Mouse (Mus musculus): ENCODE results near the gene Dpp9.
"Not testable (repeated sequence)": the region's sequence is repeated elsewhere in the genome, so short reads cannot be mapped to it uniquely, and the experiment has no call there.

The Dpp9 gene

GRCm38 (mm10) chr17:56218377-56219191 is at the start of gene Dpp9:
Gene Dpp9, minus strand, starts transcription at chr17:56218905.
- DNase-seq (ENCODE audit: low read depth): peak; percentile 81

DNA sequence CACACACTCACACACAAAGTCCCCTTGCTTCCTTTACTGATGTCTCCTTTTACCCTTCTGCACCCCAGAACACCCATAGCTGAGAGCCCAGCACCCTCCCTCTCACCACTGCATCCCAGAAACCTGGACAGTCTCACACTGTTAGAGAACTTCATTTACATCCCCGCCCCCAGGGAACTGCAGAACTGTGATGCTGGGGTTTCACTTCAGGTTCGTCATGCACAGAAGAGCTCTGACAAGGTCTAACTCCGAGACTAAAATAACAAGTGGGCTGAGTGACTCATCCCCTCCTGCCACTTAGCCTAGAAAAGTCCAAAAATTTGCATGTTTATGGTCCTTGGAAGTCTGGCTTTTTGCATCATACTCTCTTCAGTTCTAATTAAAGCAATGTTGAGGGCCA is 47.6 kb upstream of the Dpp9 start:
- no peak for DNase-seq (ENCODE audit: low read depth)

DNA sequence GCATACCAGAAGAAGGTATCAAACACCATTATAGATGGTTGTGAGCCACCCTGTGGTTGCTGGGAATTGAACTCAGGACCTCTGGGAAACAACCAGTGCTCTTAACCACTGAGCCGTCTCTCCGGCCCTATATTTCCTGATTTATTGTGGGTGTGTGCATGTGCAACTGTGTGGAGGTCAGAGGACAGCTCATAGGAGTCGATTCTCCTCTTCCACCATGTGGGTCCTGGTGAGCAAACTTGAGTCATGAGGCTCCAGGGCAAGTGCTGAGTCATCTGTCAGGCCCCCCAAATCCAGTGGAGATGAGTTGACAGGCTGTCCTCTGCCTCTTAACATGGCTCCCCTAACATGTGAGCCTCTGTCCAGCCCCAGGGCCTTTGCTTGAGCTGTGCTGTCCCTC is 47.2 kb upstream of the Dpp9 start:
- no peak for DNase-seq (ENCODE audit: low read depth)

DNA sequence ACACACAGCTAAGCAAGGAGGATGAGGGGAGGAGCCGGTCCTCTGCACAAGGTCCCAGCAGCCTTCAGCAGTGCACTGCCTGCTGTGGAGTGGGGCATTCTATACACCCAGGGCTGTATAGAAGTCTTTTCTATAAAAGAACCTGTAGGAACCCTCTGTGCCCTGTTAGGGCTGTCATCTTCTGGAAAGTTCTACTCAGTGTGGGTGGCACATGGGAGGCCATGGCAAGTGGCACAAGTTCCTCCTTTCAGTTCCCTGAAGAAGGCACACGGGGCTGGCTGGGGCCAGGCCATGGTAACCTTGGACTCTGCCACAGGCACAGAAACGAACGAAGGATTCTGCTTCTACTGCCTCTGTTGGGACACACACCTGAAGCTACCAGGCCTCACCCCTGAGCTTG is 46.3 kb upstream of the Dpp9 start:
- DNase-seq (ENCODE audit: low read depth): no peak

DNA sequence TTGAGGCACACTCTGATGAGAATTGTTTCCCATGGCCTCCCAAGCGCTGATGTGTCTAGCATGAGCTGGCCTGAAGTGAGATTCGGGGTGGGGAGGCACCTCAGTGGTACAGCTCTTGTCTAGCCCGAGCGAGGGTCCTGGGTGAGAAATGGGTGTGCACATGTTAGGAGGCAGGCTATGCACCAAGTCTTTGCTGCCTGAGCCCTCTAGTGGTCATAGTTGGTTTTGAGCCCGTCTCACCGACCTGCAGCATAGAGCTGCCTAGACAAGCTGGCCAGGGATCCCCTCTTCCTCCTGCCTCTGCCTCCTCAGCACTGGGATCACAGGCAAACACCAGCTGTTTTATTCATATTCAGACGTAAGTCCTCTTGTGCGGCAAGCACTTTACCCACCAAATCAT is 45.3 kb upstream of the Dpp9 start:
- peak; percentile 82 for DNase-seq (ENCODE audit: low read depth)

GRCm38 (mm10) chr17:56262645-56263094 is 44.0 kb upstream of the Dpp9 start:
- DNase-seq (ENCODE audit: low read depth): no peak

DNA sequence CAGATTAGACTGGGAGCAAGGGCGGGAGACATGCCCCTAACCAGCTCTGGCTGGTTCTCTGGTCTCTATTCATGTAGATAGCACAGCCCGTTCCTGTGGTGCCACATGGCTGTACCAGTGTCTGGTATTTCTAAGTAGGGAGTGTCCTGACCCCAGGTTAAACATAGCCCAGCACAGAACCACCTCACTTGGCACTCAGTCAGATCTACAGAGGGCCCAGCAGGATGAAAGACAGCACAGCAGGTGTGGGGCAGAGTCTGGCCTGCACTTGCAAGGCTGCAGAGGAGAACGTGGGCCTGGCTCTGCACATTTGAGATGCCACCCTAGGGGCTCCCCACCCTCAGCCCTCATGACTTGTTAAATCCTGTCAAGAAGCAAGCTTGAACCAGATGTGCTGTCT is 42.5 kb upstream of the Dpp9 start:
- no peak for DNase-seq (ENCODE audit: low read depth)

GRCm38 (mm10) chr17:56259301-56260037 is 40.8 kb upstream of the Dpp9 start:
- no peak for DNase-seq (ENCODE audit: low read depth)

GRCm38 (mm10) chr17:56258812-56259211 is 40.1 kb upstream of the Dpp9 start:
- DNase-seq (ENCODE audit: low read depth): not testable (repeated sequence)

DNA sequence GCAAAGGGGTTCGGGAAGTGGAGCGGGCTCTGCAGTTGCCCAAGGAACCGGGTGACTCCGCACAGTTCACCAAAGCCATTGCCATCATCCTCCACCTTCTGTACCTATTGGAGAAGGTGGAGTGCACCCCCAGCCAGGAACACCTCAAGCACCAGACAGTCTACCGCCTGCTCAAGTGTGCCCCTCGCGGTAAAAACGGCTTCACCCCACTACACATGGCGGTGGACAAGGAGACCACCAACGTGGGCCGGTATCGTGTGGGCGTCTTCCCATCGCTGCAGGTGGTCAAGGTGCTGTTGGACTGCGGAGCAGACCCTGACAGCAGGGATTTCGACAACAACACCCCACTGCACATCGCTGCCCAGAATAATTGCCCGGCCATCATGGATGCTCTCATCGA is 39.6 kb upstream of the Dpp9 start:
- DNase-seq (ENCODE audit: low read depth): not testable (repeated sequence)

DNA sequence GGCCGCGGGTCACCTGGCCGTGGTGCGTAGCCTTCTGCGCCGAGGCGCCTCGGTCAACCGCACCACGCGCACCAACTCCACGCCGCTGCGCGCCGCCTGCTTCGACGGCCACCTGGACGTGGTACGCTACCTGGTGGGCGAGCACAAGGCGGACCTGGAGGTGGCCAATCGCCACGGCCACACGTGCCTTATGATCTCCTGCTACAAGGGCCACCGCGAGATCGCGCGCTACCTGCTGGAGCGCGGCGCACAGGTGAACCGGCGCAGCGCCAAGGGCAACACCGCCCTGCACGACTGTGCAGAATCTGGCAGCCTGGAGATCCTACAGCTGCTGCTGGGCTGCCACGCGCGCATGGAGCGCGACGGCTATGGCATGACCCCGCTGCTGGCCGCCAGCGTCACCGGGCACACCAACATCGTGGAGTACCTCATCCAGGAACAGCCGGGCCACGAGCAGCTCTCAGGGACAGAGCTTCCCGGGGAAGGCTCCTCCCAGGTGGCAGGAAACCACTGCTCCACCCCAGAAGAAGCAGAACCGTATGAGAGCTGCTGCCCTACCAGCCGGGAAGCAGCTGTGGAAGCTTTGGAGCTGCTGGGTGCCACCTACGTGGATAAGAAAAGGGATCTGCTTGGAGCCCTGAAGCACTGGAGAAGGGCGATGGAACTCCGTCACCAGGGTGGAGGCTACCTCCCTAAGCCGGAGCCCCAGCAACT is 38.6 kb upstream of the Dpp9 start:
- DNase-seq (ENCODE audit: low read depth): no peak

- DNase-seq (ENCODE audit: low read depth): peak; percentile 96
Measured at GRCm38 (mm10) chr17:56256239-56256881, 37.7 kb upstream of the Dpp9 start, which contains the start of gene Fem1a. Gene Fem1a, plus strand, starts transcription at chr17:56256810.

- peak; percentile 98 for DNase-seq (ENCODE audit: low read depth)
Measured at GRCm38 (mm10) chr17:56255863-56256238, 37.1 kb upstream of the Dpp9 start.

- no peak for DNase-seq (ENCODE audit: low read depth)
Measured at GRCm38 (mm10) chr17:56255429-56255828, 36.7 kb upstream of the Dpp9 start.

DNA sequence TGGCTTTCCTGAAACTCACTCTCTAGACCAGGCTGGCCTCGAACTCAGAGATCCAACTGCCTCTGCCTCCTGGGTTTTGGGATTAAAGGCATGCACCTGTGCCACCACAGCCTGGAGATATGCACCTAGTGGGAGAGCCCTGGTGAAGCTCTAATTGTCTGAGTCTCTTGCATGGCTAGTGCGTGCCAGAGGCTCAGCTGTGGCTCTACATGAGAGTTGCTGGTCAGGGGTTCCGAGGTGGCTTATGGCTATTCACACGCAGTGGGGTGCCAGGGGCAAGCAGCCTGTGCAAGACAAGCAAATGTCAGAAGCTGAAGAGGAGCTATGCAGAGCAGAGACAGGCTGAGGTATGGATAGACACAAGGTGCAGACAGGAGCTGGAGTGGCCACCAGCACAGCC is 36.0 kb upstream of the Dpp9 start:
- no peak for DNase-seq (ENCODE audit: low read depth)

GRCm38 (mm10) chr17:56251136-56251829 is 32.6 kb upstream of the Dpp9 start:
- peak; percentile 68 for DNase-seq (ENCODE audit: low read depth)

DNA sequence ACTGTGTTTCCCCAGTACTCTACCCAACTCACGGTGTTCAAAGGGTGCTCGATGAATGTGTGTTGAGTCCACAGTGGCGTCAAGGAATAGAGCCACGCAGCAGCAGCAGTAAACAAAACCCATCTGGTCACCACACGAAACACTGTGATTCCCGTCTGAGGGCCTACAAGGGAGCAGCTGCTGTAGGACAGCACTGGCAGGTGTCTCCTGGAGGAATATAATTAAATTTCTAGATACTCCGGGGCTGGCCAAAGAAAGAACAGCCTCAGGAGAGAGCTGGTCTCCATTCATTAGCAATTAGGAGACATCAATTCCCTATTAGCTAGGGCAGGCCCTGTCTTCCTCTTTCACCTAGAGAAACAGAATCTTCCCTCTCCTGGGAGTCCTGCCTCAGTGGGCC is 26.9 kb upstream of the Dpp9 start:
- DNase-seq (ENCODE audit: low read depth): no peak

GRCm38 (mm10) chr17:56241541-56242401 is 23.1 kb upstream of the Dpp9 start:
- peak; percentile 93 for DNase-seq (ENCODE audit: low read depth)

DNA sequence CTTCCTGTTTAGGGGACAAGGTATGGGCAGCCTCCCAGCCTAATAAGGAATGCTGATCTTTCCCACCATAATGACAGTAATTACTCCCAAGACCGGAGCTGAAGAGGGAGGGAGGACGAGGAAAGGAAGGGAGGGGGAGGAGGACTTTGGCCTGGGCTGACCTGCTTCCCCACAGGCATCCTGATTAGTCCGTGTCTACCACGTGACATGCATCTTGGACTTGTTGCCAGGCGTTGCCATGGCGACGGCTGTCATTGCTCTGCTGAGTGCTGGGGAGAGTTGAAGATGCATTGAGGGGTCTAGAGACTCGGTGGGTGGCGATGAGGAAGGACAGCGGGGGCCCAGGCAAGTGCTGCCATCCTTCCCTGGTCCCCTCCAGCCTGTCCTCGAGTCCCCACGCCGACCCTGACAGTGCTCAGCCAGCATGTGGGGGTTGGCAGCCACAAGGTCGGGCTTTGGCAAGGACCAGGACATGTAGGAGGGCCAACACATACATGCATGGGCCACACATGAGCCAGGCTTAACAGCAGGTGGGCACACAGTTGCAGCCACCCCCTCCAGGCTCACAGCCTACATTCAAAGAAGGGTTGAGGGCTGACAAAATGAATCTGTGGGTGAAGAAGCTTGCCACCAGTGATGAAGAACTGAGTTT is 15.2 kb upstream of the Dpp9 start:
- DNase-seq (ENCODE audit: low read depth): no peak

- no peak for DNase-seq (ENCODE audit: low read depth)
Measured at GRCm38 (mm10) chr17:56233389-56233788, 14.7 kb upstream of the Dpp9 start.
